In the genomic region with DNA sequence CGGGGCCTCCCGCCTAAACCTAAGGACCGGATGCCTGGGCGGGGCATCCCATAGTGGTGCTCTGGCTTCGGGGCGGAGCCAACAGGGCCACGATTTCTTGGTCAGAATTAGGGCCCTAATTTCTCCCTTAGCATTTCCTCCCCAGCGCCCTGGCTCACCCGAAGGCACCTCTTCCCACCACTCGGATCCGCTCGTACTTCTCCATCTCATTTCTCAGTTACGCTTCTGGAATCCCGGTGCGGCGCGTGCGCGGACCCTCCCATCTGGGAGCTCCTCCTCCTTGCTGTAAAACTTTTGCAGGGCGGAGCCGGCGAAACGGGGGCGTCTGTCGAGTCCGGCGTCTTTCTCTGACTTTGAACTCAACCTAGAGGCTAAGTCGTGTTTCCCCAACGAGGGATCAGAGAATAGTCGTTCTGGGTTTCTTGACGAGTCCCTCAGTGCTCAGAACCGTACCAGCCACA, we compare ENCODE assay signal across 8 mouse cellular contexts. TPM values are rescaled to one million over a fixed set of nuclear protein-coding genes. Genes with fewer than 3 reads are reported as not detected.
A peak's percentile ranks its signal among the peaks of the same experiment; 100 is the strongest.
DNase-seq lines count a peak whose midpoint lies in the region; ATAC-seq and TF ChIP-seq lines count a peak whose summit lies in the region.

A gene (minus strand): TSS at position 274 of the 461 bp plus-strand sequence.
A gene (plus strand): TSS at position 310 of the 461 bp plus-strand sequence.

- peak within 1 kb of the TSS; percentile 72 for H3K27ac ChIP-seq in forebrain, embryonic 15.5 days (replicated peaks)
- H3K27ac ChIP-seq in layer of hippocampus, adult 2 months: peak within 1 kb of the TSS; percentile 82
- peak within 1 kb of the TSS; percentile 94 for H3K27ac ChIP-seq in lung, postnatal 0 days (ENCODE audit: low read length)

- H3K4me2 ChIP-seq in forebrain, embryonic 15.5 days (replicated peaks): peak within 1 kb of the TSS; percentile 73
- peak within 1 kb of the TSS; percentile 89 for H3K4me2 ChIP-seq in lung, postnatal 0 days (replicated peaks; ENCODE audit: low read depth, low read length)

- no peaks in the 10 kb centered on the region for H3K9me3 ChIP-seq in G1E (replicated peaks)
- no peaks in the 10 kb centered on the region for H3K9me3 ChIP-seq in forebrain, embryonic 15.5 days
- H3K9me3 ChIP-seq in lung, postnatal 0 days (ENCODE audit: low read length): no peaks in the 10 kb centered on the region

- H3K36me3 ChIP-seq in G1E (replicated peaks): peaks cover 48% of the 10 kb centered on the region
- peaks cover 21% of the 10 kb centered on the region for H3K36me3 ChIP-seq in forebrain, embryonic 15.5 days
- H3K36me3 ChIP-seq in lung, postnatal 0 days (ENCODE audit: insufficient read depth, low read length): peaks cover 11% of the 10 kb centered on the region

- WGBS in forebrain, embryonic 15.5 days: under 1% methylated on average over 32 of the region's 32 CpGs
- WGBS in lung, postnatal 0 days: under 1% methylated on average over 32 of the region's 32 CpGs

- no peak for TF ChIP-seq EP300 in lung, postnatal 0 days (IDR thresholded peaks at IDR 0.05)

- peak; percentile 68 for ATAC-seq in G1E (ENCODE audit: extremely low read depth, insufficient number of reproducible peaks, low FRiP score, poor library complexity, severe bottlenecking)
- ATAC-seq in forebrain, embryonic 15.5 days (replicated peaks): peak; percentile 55
- ATAC-seq in lung, postnatal 0 days: peak; percentile 58

- intact Hi-C loops in heart, postnatal 36 days (cut with DNase I): loop anchor here (2.0 to 10.0 kb wide), 3 partner anchors 18 to 352 kb away; no protein-coding TSS in a partner anchor

- H3K9ac ChIP-seq in forebrain, embryonic 15.5 days (replicated peaks): peak within 1 kb of the TSS; percentile 47
- H3K9ac ChIP-seq in lung, postnatal 0 days (replicated peaks; ENCODE audit: low read depth): peak within 1 kb of the TSS; percentile 9

- no peaks in the 10 kb centered on the region for H3K27me3 ChIP-seq in G1E (ENCODE audit: insufficient read depth, low read length)
- no peaks in the 10 kb centered on the region for H3K27me3 ChIP-seq in forebrain, embryonic 15.5 days
- H3K27me3 ChIP-seq in lung, postnatal 0 days (replicated peaks; ENCODE audit: insufficient read depth, low read length): no peaks in the 10 kb centered on the region

- H3K4me3 ChIP-seq in G1E (ENCODE audit: low read depth, low read length): peak within 1 kb of the TSS; percentile 89
- H3K4me3 ChIP-seq in forebrain, embryonic 15.5 days: peak within 1 kb of the TSS; percentile 67
- H3K4me3 ChIP-seq in layer of hippocampus, adult 2 months: peak within 1 kb of the TSS; percentile 62
- H3K4me3 ChIP-seq in lung, postnatal 0 days (ENCODE audit: low read depth, low read length): peak within 1 kb of the TSS; percentile 52

- DNase-seq in G1E (ENCODE audit: low spot score): peak; percentile 93
- peak; percentile 76 for DNase-seq in cerebellum, adult 11 months
- peak; percentile 91 to 94 for DNase-seq in heart, postnatal 36 days
- peak; percentile 70 to 79 for DNase-seq in layer of hippocampus, adult 2 months (ENCODE audit: low spot score in 2 of 2)
- peak; percentile 97 for DNase-seq in lung, postnatal 0 days (ENCODE audit: low spot score)
- peak; percentile 81 for DNase-seq in ovary, adult 18-20 months (ENCODE audit: low spot score)
- DNase-seq in thymus, postnatal 0 days (ENCODE audit: low spot score): peak; percentile 93

- no peak for TF ChIP-seq CTCF in G1E (IDR thresholded peaks at IDR 0.05; ENCODE audit: low read depth, low read length)
- TF ChIP-seq CTCF in layer of hippocampus, adult 2 months (conservative IDR thresholded peaks at IDR 0.05): no peak
- no peak for TF ChIP-seq CTCF in lung, postnatal 0 days (IDR thresholded peaks at IDR 0.05)

- H3K4me1 ChIP-seq in G1E (ENCODE audit: insufficient read depth, low read depth, low read length): peaks cover 81% of the 10 kb centered on the region
- H3K4me1 ChIP-seq in forebrain, embryonic 15.5 days: peaks cover 47% of the 10 kb centered on the region
- H3K4me1 ChIP-seq in lung, postnatal 0 days (ENCODE audit: insufficient read depth, low read depth, low read length): peaks cover 13% of the 10 kb centered on the region; the same call in 1 of the 2 replicates

RNA-seq across cellular contexts. Expression of the first gene that starts in this region (rescaled TPM):
- 7.8 and 14.8 TPM in 2 replicates for total RNA-seq in G1E (2014; fragmentation: Nextera tagmentation)
- total RNA-seq in G1E (2017): 7.8 and 9.9 TPM in 2 replicates
- polyA plus RNA-seq in G1E (2012): 7.3 and 8.5 TPM in 2 replicates
- polyA plus RNA-seq in forebrain, embryonic 15.5 days (2015; fragmentation: Nextera tagmentation; extraction: Ambion mirVana): 4.8 and 5.7 TPM in 2 replicates
- 1 to 10 TPM; 2.2 to 3.4 TPM for total RNA-seq in heart, postnatal 36 days (2021)
- total RNA-seq in layer of hippocampus, adult 2 months (2021): 1 to 10 TPM; 2.6 to 3.3 TPM
- polyA plus RNA-seq in lung, postnatal 0 days (2015; fragmentation: Nextera tagmentation; extraction: Ambion mirVana): 11.7 and 14.4 TPM in 2 replicates
- 14.1 and 14.5 TPM in 2 replicates for polyA plus RNA-seq in thymus, postnatal 0 days (2015; fragmentation: Nextera tagmentation; extraction: Ambion mirVana)

RNA-seq across cellular contexts. Expression of the second gene that starts in this region (rescaled TPM):
- 14.7 and 15.5 TPM in 2 replicates for total RNA-seq in G1E (2014; fragmentation: Nextera tagmentation)
- 6.7 TPM in 2 replicates for total RNA-seq in G1E (2017)
- 47.8 and 59.3 TPM in 2 replicates for polyA plus RNA-seq in G1E (2012)
- polyA plus RNA-seq in forebrain, embryonic 15.5 days (2015; fragmentation: Nextera tagmentation; extraction: Ambion mirVana): 4.4 and 5.0 TPM in 2 replicates
- total RNA-seq in heart, postnatal 36 days (2021): 1 to 10 TPM; 6.1 to 7.5 TPM
- total RNA-seq in layer of hippocampus, adult 2 months (2021): 10 to 100 TPM; 21.1 to 24.3 TPM
- polyA plus RNA-seq in lung, postnatal 0 days (2015; fragmentation: Nextera tagmentation; extraction: Ambion mirVana): 18.2 and 20.0 TPM in 2 replicates
- 12.2 and 13.5 TPM in 2 replicates for polyA plus RNA-seq in thymus, postnatal 0 days (2015; fragmentation: Nextera tagmentation; extraction: Ambion mirVana)

Comparison
In these comparisons a context has a peak if more than half of its experiments do, and no peak if none do; other contexts are left out.
1. Peak in every context shown above with its lines: DNase-seq, ATAC-seq, H3K4me3 ChIP-seq and H3K27ac ChIP-seq.